ENCODE assay signal across 16 mouse cellular contexts in the genomic region with DNA sequence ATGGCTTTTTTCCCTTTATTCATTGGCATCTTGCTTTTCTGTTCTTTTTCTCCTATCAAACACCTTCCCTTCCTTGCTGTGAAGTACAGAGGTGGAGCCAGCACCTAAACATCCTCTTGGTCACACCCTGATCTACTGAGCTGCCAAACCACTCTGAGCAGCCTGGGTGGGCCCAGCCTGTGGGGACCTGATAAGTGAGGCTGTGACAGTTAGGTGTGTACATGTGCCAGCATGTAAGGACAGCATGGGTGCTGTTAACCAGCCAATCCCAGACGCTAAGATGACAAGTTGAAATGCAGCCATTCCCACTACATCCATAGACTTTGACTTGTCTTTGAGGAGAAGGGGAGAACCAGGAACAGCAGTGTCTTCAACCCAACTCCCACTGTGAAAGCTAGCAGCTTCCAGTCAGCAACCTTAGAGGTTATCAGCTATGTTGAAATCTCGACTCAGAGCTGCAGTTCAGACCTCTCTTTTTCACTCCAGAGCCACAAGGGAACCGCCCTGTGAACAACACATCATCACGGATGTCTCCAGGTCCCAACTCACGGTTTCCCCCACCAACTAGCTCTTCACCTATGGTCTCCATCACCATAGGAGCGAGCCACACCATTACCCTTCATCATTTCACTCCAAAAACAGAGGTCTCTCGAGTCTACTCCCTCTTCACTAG. TPM values are rescaled to one million over a fixed set of nuclear protein-coding genes. Genes with fewer than 3 reads are reported as not detected.
DNase-seq lines count a peak whose midpoint lies in the region; ATAC-seq lines count a peak whose summit lies in the region.
"Had no signal": no experiment of that assay in that cellular context is flagged by ENCODE, and none has a peak within 500 bp of the region (broad histone marks: within the 10 kb centered on the region; RNA-seq: fewer than 3 reads in every experiment).

No protein-coding gene starts in this region.

- H3K9ac ChIP-seq in heart, embryonic 11.5 days (ENCODE audit: low read depth, low read length) = no peak overlapping the region
- H3K9ac ChIP-seq in intestine, embryonic 15.5 days = no peak overlapping the region
- H3K9ac ChIP-seq: forebrain, embryonic 12.5 days; midbrain, embryonic 13.5 days had no signal

- no peaks in the 10 kb centered on the region for H3K9me3 ChIP-seq in heart, embryonic 11.5 days (replicated peaks; ENCODE audit: control insufficient read depth, low read length)
- no peaks in the 10 kb centered on the region for H3K9me3 ChIP-seq in intestine, embryonic 15.5 days
- H3K9me3 ChIP-seq: forebrain, embryonic 12.5 days; midbrain, embryonic 13.5 days had no signal

- no peak overlapping the region for H3K4me3 ChIP-seq in heart, embryonic 11.5 days (ENCODE audit: low read depth, low read length)
- H3K4me3 ChIP-seq in intestine, embryonic 15.5 days (replicated peaks) = no peak overlapping the region
- H3K4me3 ChIP-seq: forebrain, embryonic 12.5 days; midbrain, embryonic 13.5 days had no signal

- ATAC-seq in heart, embryonic 11.5 days (replicated peaks; ENCODE audit: insufficient number of reproducible peaks, low FRiP score, low TSS enrichment) = peak; percentile 97
- peak; percentile 91 for ATAC-seq in intestine, embryonic 15.5 days
- ATAC-seq: midbrain, embryonic 13.5 days had no signal

- DNase-seq in heart, adult 9 months (ENCODE audit: low spot score in 2 of 2) = no peak
- peak; percentile 71 for DNase-seq in MEL-GATA-1-ER (ENCODE audit: extremely low read depth, low read depth)
- peak; percentile 21 for DNase-seq in skeletal muscle tissue, adult 2 months (ENCODE audit: low read depth, low spot score)
- DNase-seq in retina, embryonic 14.5 days (ENCODE audit: low spot score) = no peak
- DNase-seq in cerebellum, adult 18-20 months = no peak
- DNase-seq in left cerebral cortex, postnatal 25 days (ENCODE audit: low spot score in 2 of 2) = no peak
- DNase-seq: adrenal gland, postnatal 14 days; B cell, adult 2 months; cerebellum, postnatal 25 days; heart, adult 18-20 months; right cerebral cortex, postnatal 25 days; thymus, postnatal 36 days had no signal

- H3K27ac ChIP-seq in heart, embryonic 11.5 days (ENCODE audit: low read depth, low read length) = peak overlapping the region; percentile 82
- no peak overlapping the region for H3K27ac ChIP-seq in intestine, embryonic 15.5 days
- H3K27ac ChIP-seq: forebrain, embryonic 12.5 days; midbrain, embryonic 13.5 days had no signal

- H3K27me3 ChIP-seq in heart, embryonic 11.5 days (ENCODE audit: control insufficient read depth, insufficient read depth, low read length) = no peaks in the 10 kb centered on the region
- H3K27me3 ChIP-seq in intestine, embryonic 15.5 days (replicated peaks) = no peaks in the 10 kb centered on the region
- H3K27me3 ChIP-seq: forebrain, embryonic 12.5 days; midbrain, embryonic 13.5 days had no signal

- H3K36me3 ChIP-seq in heart, embryonic 11.5 days (ENCODE audit: control insufficient read depth, insufficient read depth, low read length) = no peaks in the 10 kb centered on the region
- no peaks in the 10 kb centered on the region for H3K36me3 ChIP-seq in intestine, embryonic 15.5 days
- H3K36me3 ChIP-seq: forebrain, embryonic 12.5 days; midbrain, embryonic 13.5 days had no signal

- WGBS in heart, embryonic 11.5 days (ENCODE audit: insufficient replicate concordance) = 63% methylated on average over 7 of the region's 7 CpGs
- 82% methylated on average over 7 of the region's 7 CpGs for WGBS in intestine, embryonic 15.5 days

- intact Hi-C loops in left cerebral cortex, postnatal 25 days (cut with DNase I) = no loop called here

- H3K4me2 ChIP-seq in heart, embryonic 11.5 days = peak overlapping the region; percentile 14; the same call in 1 of the 2 replicates
- no peak overlapping the region for H3K4me2 ChIP-seq in intestine, embryonic 15.5 days (replicated peaks)
- H3K4me2 ChIP-seq: forebrain, embryonic 12.5 days; midbrain, embryonic 13.5 days had no signal

- no peaks in the 10 kb centered on the region for H3K4me1 ChIP-seq in heart, embryonic 11.5 days (ENCODE audit: control insufficient read depth, insufficient read depth, low read length)
- no peaks in the 10 kb centered on the region for H3K4me1 ChIP-seq in intestine, embryonic 15.5 days (replicated peaks)
- H3K4me1 ChIP-seq: forebrain, embryonic 12.5 days; midbrain, embryonic 13.5 days had no signal

RNA-seq across cellular contexts. Expression of a gene that starts 10.3 kb away (rescaled TPM):
- 104 and 110 TPM in 2 replicates for polyA plus RNA-seq in heart, embryonic 11.5 days (2014; fragmentation: Nextera tagmentation; extraction: Ambion mirVana)
- polyA plus RNA-seq in intestine, embryonic 15.5 days (2015; fragmentation: Nextera tagmentation; extraction: Ambion mirVana) = 70.7 and 86.9 TPM in 2 replicates
- 1 to 10 TPM; 8.8 to 9.0 TPM for total RNA-seq in left cerebral cortex, postnatal 25 days (2021)

RNA-seq across cellular contexts. Expression of a gene that starts 50.4 kb away (rescaled TPM):
- polyA plus RNA-seq in heart, embryonic 11.5 days (2014; fragmentation: Nextera tagmentation; extraction: Ambion mirVana) = 165 and 180 TPM in 2 replicates
- polyA plus RNA-seq in intestine, embryonic 15.5 days (2015; fragmentation: Nextera tagmentation; extraction: Ambion mirVana) = 131 and 157 TPM in 2 replicates
- 1 to 10 TPM; 5.3 to 5.6 TPM for total RNA-seq in left cerebral cortex, postnatal 25 days (2021)

RNA-seq across cellular contexts. Expression of a gene that starts 50.5 kb away (rescaled TPM):
- 8.3 and 9.5 TPM in 2 replicates for polyA plus RNA-seq in heart, embryonic 11.5 days (2014; fragmentation: Nextera tagmentation; extraction: Ambion mirVana)
- polyA plus RNA-seq in intestine, embryonic 15.5 days (2015; fragmentation: Nextera tagmentation; extraction: Ambion mirVana) = 8.4 and 9.7 TPM in 2 replicates
- 10 to 100 TPM; 22.3 to 23.9 TPM for total RNA-seq in left cerebral cortex, postnatal 25 days (2021)

Comparison
In these comparisons a context has a peak if more than half of its experiments do, and no peak if none do; other contexts are left out.
1. DNase-seq: peak in MEL-GATA-1-ER (single experiment) and skeletal muscle tissue, adult 2 months (single experiment); none in heart, adult 9 months (0 of 2), retina, embryonic 14.5 days (single experiment), cerebellum, adult 18-20 months (0 of 2) and left cerebral cortex, postnatal 25 days (0 of 2).